Mouse (Mus musculus) kidney, adult 8-10 months (tissue): ENCODE measurements around the gene Sppl2b.

ENCODE experiments used
- DNase-seq, 2 experiments: peaks; one replicate each; pipeline ENCODE4 v3.0.0; 2022

Gene Sppl2b

DNA sequence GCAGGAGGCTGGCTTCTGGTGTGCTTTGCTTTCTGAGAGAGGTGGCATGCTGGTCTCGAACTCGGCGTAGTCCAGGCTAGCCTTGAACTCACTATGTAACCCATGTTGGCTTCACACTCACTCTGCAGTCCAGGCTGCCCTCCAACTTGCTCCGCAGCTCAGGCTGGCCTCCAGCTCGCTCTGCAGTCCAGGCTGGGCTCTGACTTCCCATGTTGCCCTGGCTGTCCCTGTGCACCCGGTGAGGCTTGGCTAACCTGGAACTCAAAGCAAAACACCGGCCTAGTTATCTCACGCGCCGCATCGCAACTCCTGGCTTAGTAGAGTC, 636 bp downstream of the Sppl2b start:
- no peak for DNase-seq

DNA sequence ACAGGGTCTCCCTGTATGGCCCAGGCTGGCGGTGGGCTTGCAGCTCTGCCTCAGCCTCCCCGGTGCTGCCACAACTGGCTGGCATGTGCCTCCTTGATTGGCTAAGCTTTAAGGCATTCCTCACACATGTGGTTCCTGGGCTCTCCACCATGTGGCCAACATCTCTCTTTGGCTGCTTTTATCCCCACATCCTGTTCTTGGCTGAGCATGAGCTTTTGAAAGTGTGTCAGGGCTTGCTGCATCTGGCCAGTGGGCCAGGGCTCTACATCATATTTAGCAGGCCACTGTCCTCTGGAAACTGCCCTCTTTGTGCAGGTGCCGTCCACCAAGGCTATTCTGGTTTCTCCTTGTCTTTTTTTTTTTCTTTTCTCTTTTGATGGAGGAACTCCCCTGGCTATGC, 1.2 kb downstream of the Sppl2b start:
- no peak for DNase-seq

DNA sequence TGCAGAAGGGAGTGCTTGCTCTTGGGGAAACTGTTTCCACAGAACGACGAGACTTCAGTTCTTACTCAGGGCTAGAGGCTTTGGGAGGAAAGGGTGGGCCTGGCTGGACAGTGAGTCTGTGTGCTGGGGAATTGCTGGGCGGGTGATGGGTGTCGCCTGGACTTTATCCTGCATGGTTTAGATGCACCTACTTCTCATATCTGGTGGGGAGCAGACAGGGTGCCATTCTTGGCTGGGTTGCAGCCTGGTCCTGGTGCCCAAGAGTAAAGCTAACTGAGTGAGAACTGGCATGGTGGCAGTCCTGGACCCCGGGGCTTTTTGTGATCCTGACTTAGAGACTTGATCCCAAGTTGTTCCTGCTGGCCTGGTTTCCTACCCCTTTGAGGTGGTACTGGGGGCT, 1.8 kb downstream of the Sppl2b start:
- no peak for DNase-seq

DNA sequence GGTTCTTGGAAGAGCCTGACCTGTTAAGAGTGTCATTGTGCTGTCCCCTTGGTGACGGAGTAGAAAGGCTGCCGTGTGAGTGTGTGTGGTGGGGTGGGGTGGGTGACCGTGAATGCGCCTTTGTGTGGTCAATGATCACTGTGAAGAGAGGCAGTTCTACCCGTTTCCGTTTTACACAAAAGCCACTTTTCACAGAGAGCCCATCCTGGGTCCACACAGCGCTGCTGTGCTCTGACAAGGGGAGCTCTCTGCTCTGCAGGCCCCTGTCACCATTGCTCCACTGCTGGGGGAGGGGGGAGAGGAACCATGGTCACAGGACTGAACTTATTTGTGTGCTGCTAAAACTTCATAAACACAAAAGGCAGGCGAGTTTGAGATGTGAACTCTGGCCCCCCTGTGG, 2.3 kb downstream of the Sppl2b start:
- DNase-seq, result no peak

DNA sequence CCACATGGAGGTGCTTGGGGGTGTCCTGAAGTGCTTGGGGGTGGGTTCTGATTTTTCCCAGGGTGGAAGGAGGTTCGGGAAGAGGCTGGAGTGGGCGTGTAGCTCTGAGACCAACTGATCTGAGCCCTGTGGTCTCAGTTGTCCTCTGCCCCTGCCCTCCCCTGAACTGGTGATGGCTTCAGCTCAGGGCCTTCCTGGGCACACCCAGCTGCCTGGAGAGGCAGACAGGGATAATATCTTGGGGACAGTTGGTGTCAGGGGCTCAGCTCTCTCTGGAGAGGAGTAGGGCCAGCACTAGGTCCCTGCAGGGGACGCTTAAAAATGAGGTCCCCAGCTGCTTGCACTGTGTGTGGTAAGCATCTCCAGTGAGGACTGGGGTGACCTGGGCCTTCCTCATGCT, 2.8 kb downstream of the Sppl2b start:
- DNase-seq, result no peak

DNA sequence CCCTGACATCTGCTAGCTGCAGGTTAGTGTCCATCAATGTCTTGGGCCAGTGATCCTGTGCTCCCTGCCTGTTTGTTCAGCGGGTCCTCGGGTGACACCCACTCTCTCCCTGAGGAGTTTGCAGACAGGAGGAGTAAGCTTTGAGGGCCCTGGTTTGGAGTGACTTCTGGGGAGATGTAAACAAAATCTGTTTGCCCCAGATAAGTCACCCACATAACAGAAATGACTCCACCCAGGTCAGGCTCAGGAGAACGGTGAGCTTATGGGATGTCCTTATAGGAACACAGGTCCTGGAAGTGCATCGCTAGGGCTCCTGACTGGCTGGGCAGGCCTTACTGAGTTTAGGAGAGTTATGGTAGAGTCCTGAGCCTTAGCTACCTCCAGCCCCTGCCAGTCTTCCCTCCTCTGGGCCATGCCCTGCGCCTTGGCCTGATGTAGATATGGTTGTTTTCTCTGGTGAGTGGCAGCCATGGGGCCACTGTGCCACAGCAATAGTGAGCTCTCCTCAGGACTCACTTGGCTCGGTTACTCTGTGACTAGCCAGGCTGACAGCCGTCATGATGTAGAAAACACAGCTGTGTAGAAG, 3.4 kb downstream of the Sppl2b start:
- DNase-seq, result no peak

DNA sequence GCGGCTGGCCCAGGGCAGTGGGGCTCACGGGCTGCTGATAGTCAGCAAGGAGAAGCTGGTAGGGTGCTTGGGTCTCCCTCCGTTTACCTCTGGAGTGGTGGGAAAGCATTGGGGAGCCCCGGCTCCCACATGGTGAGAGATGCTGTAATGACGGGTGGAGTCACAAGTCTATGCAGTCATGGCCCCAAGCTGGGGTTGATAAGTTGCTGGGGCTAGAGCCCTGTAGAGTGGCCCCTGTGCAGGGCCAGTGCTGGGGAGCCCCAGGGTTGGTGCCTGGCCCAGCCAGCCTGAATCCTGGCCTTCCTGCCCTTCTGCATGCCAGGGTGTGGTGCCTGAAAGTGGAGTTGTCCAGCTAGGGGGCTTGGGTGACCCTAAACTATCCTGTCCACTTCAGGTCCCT, 7.2 kb downstream of the Sppl2b start:
- no peak for DNase-seq

DNA sequence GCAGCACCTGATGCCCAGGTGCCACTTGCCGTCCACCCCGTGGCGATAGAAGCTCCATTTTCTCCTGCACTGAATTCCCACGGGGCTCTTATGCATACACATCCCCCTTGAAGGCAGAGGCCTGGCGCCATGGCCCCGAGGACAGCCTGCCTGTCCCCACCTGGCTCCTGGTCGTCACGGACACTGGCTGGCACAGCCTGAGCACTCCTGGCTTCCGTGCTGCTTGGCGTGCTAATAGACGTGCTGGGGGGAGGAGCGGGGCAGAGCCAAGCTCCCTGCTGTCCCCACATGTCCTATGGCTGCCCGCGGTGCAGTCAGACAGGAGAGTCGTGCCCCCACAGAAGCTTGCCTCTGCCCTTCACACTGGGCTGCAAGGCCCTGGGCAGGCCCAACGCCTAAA, 9.4 kb downstream of the Sppl2b start:
- no peak for DNase-seq

DNA sequence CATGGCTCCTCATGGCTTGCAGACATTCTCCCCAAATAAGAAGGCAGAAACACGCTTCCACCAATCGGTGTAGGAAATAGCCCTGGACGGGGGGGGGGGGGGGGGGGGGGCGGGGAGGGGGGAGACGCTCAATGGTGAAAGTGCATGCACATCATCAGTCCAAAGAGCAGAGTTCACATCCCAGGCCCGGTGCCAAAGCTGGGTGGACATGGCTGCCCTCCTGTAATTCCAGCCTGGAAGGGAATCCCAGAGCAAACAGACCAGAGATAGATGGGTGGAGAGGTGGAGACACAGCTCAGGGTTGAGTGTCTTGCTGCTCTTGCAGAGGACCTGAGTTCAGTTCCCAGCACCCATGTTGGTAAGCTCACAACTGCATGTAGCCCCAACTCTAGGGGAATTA, 15.9 kb downstream of the Sppl2b start:
- DNase-seq, result peak; percentile 84 to 90

DNA sequence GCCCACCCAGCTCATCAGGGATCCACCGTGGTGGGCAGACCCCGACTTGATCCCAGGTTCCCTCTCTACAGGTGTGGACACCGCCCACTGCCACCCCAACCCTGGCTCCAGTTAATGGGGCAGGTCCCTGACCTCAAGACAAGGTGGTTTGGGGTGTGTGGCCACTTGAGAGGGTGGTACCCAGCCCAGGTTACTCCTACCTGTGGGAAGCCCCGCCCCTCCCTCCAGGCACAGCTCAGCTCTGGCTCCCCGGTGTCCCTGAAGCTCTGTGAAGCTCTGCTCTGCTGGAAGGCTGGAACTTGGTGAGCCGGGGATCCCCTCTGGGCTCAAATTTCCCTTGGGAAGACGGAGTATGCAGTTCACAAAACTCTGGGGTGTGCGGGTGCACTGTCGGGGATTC, 16.5 kb downstream of the Sppl2b start, which contains the start of gene Tmprss9:
Gene Tmprss9, plus strand, starts transcription at position 268 of the 400 bp plus-strand sequence.
- peak; percentile 17 to 25 for DNase-seq

DNA sequence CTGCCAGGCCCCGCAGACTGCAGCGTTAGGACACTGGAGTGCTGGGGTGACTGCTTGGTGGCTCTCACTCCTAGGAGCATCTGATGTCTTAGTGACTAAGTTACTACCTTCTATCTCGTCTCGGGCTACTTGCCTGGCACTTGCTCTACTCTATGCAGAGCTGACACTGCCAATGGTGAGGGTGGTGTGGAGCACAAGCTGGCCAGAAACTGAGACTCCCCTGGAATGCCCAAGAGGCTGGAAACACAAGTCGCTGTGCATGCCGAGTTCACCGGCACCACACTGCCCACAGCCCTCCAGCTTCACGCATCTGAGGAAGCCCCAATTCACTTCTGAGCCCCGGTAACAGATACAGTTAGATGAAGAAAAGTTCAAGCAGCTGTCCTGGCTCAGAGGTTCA, 19.0 kb downstream of the Sppl2b start:
- DNase-seq, result no peak

DNA sequence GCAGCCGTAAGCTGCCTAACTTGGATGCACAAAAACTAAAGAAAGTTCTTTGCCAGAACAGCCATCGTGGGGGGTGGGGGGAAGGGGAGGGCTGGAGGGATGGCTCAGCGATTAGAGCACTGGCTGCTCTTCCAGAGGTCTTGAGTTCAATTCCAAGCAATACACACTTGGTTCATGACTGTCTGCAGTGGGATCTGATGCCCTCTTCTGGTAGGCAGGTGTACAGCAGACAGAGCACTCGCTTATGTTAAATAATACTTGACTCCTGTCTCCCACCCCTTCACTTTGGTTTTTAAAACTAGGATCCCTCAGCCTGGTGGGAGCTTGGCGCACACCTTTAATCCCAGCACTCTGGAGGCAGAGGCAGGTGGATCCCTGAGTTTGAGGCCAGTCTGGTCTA, 21.0 kb downstream of the Sppl2b start:
- peak; percentile 36 to 70 for DNase-seq

DNA sequence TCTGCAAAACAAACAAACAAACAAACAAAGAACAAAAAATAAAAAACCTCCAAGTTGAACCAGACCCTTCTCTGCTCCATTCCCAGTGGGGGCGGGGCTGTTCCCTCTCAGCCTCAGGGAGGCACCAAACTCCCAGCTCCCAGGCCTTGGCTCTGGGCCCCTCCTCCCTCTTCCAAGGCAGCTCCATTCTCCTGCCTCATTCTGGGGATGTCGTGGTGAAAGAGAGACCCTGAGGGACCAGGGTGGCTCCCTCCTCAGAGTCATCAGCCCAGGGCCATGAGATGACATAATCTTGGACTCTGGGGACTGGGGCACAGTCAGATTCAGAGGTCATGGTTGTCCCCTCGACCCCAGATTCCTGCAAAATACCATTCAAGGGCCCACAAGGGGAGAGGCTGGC, 21.5 kb downstream of the Sppl2b start:
- DNase-seq, result no peak

DNA sequence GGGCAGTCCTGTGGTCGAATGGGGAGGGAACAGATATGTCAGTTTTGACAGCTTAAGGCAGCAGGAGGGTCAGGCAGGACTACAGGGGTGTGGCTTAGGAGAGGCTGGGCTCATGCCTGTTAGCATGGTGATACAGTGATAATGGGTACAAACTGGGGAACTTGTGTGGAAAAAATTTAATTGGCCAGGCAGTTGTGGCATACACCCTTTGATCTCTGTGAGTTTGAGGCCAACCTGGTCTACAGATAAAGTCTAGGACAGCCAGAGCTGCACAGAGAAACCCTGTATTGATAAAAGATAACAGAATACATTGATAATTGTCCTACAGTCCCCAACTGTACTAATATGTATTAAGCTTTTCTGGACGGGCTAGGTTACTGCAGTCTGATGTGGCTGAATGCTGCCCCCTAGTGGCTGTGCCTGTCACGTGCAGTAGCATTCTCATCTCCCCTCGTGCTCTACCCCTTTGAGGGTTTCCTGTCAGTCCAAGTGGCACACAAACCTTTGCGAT, 25.1 kb downstream of the Sppl2b start:
- DNase-seq, result peak in 1 of 2 experiments; percentile 74

DNA sequence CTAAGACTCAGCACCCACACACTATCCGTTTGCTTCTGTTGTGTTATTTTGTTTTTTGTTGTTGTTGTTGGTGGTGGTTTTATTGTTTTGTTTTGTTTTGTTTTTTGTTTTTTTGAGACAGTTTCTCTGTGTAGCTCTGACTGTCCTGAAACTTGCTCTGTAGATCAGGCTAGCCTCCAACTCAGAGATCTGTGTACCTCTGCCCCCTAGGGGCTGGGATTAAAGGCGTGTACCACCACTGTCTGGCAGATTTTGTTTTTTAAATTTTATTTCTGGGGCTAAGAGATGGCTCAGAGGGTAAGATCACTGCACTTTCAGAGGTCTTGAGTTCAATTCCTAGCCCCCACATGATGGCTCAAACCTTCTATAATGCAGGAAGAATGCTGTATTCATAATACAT, 25.8 kb downstream of the Sppl2b start:
- no peak for DNase-seq

DNA sequence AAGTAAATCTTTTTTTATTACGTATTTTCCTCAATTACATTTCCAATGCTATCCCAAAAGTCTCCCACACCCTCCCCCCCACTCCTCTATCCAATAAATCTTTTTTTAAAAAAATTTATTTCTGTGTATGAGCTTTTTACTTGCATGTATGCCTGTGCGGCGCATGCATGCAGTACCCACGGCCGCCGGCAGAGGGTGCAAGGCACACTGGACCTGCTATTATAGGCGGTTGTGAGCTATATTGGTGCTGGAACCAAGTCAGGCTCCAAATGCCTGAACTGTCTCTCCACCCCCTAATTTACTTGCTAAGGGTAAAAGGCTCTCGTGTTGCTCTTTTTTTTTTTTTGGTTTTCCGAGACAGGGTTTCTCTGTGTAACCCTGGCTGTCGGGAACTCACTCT, 26.2 kb downstream of the Sppl2b start:
- DNase-seq, result peak in 1 of 2 experiments; percentile 84

DNA sequence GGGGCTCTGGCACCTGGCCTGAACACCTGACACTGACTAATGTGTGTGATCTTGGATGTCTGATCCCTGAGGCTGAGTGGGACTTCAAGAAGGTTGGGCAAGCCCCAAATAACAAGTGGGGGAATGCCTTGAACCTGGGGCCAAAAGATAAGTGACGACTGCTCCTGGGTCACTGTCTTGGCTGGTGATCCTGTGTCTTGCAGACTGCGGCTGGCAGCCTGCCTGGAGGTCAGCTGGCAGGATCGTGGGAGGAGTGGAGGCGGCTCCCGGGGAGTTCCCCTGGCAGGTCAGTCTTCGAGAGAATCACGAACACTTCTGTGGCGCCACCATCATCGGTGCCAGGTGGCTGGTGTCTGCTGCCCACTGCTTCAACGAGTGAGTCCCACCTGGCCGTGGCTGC, 32.1 kb downstream of the Sppl2b start:
- DNase-seq, result peak; percentile 73 to 83

DNA sequence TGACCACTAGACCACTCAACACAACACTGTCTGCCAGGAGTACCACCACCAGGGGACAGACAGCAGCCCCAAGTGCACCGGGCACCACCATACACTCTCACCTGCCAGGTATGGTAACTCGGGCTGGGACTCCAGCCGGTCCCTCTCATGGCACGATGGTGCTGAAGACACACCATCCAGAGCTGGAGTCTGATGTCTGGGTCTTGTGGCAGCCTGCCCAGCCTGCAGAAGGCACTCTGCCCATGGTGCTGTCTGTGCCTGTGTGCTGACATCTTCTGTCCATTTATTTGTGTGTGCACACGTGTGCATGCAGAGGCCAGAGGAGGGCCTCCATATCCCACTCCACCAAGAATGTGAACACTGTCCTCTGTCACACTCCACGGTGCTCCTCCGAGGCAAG, 40.0 kb downstream of the Sppl2b start:
- no peak for DNase-seq

DNA sequence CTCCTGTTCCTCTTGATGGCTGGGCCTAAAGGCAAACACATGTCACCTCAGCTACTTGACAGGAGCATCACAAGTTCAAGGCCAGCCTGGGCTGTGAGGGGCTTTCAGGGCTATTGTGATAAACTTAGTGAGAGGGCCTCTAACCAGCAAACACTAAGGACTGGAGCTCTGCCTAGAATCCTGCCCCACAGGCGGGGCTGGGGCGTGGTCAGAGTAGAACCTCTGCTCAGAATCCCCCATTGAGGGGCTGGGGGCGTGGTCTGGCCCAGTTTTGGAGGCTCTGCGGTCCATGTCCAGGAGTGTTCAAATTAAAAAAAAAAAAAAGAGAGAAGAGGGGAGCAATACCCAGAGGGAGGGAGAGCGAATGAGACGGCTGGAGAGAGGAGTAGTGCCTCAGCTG, 40.6 kb downstream of the Sppl2b start:
- DNase-seq, result no peak

DNA sequence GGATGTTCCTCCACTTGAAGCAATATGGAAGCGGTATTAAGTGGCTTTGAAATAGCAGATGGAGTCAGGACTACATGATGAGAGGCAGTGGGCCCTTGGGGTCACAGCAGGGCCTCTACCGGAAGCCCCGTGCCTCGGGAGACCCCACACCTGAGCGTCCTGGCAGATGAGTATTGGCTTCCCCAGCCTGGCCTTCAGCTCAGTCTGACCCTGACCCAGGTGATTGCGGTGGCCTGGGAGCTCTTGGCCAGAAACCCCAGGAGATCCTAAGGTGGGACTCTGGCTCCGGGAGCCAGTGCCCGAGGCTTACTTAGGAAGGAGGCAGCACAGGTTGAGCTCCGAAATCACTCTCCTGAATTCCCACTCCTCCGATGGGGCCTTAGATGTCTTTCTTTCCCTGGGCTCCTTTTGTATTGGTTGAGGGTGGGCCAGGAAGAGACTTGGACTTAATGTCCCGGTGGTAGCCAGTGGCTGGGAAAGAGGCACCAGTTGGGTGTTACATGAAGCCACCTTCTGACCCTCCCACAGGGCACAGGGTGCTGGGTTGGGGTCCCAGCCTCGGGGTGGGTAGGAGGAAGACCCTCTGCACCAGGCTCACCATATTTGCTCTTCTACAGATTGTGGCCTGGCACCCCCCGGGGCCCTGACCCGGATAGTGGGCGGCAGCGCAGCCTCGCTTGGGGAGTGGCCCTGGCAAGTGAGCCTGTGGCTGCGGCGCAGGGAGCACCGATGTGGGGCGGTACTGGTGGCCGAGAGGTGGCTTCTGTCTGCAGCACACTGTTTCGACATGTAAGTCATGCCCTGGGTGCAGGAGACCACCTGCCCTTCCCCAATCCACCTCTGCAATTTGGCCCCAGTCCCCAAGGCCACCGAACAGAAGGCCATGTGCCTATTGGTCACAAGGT, 41.8 kb downstream of the Sppl2b start:
- DNase-seq, result no peak

DNA sequence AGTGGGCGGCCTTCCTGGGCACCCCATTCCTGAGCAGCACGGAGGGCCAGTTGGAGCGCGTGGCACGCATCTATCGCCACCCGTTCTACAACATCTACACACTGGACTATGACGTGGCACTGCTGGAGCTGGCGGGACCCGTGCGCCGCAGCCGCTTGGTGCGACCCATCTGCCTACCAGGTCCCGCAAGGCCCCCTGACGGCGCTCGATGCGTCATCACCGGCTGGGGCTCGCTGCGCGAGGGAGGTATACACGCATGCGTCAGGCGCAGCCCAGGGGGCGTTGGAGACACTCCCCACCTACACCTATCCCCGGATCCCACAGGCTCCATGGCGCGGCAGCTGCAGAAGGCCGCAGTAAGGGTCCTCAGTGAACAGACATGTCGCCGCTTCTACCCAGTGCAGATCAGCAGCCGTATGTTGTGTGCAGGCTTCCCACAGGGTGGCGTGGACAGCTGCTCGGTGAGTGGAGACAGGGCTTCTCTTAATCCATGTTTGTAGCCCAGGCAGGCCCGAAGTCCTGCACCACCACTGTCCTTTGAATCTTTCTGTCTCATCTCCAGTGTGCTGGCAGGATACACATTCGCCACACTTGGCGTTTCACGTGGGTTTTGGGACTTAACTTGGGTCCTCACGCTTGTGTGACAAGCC, 42.9 kb downstream of the Sppl2b start:
- DNase-seq, result no peak

DNA sequence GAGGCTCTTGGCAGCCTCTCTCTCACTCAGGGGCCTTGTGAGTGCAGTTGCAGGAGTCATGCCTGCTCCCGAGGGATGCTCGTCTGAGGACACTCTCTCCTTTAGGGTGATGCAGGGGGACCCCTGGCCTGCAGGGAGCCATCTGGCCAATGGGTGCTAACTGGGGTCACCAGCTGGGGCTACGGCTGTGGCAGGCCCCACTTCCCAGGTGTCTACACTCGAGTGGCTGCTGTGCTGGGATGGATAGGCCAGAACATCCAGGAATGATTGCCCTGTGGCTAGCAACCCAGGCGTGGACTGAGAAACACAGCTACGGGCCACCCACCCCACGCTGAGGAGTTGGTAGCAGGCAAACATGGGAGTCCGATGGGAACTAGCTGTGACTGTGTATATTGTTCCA, 44.0 kb downstream of the Sppl2b start:
- DNase-seq, result peak in 1 of 2 experiments; percentile 15

DNA sequence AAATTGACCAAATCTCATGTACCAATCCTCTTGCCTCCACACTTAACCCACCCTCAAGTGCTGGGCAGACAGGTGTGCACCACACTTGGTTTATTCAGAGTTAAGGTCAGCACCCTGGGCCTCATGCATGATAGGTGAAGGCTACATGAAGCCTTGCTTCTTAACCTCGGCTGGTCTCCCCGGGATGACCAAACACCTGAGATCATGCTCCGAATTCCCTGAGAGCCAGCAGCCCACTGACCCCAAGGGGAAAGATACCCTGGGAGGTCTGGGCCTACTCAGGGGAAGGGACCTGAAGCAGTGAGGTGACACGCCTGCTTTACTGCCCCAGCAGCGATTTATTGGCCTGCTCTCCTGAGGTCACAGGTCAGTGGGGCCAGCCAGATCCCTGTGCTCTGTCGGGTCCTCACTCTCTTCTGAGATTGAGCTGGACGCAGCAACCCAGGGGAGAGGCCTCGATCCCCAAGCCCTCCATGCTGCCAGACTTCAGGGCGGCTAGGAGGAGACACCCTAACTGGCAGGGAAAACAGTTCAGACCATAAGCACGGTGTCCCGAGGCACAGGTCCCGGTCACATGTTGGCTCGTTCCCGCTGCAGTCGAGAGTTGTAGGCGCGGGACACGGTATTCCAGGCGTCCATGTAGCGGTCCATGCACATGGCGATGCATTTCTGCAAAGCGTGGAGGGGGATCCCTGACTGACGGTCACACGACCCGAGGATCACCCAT, 44.7 kb downstream of the Sppl2b start:
- DNase-seq, result no peak
